Mouse (Mus musculus): Measurements from ENCODE around the gene Fzr1. TPM values are rescaled to one million over a fixed set of nuclear protein-coding genes. Genes with fewer than 3 reads are reported as not detected.
A peak's percentile ranks its signal among the peaks of the same experiment; 100 is the strongest.

Fzr1 gene
- total and polyA plus RNA-seq, 3 experiments: 33.1 to 75.4 (median 44.5) TPM

GRCm38 (mm10) chr10:81356352-81356990 is 21.8 kb downstream of the Fzr1 start:
- peak; percentile 81; the same call in 1 of the 2 replicates for TF ChIP-seq MXI1 (IDR thresholded peaks at IDR 0.05; ENCODE audit: low read depth, low read length)
- peak; percentile 95 for TF ChIP-seq MAX (IDR thresholded peaks at IDR 0.05; ENCODE audit: low read length)
- peak; percentile 53; the same call in 1 of the 2 replicates for TF ChIP-seq SIN3A (IDR thresholded peaks at IDR 0.05; ENCODE audit: low read length)
- peak; percentile 59; the same call in 1 of the 2 replicates for TF ChIP-seq TCF12 (IDR thresholded peaks at IDR 0.05; ENCODE audit: low read depth, low read length)
- no peak for TF ChIP-seq MAZ (IDR thresholded peaks at IDR 0.05; ENCODE audit: low read depth, low read length)
- no peak for TF ChIP-seq JUND (conservative IDR thresholded peaks at IDR 0.05; ENCODE audit: low read depth, low read length)
- 0 out of 2 replicates have a peak, but pooled peaks have one; percentile 36 for TF ChIP-seq TBP (conservative IDR thresholded peaks at IDR 0.05; ENCODE audit: low read depth, low read length)
- 0 out of 2 replicates have a peak, but pooled peaks have one; percentile 39 for TF ChIP-seq ETS1 (conservative IDR thresholded peaks at IDR 0.05; ENCODE audit: low read depth, low read length)
- no peak for TF ChIP-seq RCOR1 (conservative IDR thresholded peaks at IDR 0.05; ENCODE audit: low read depth, low read length)
- TF ChIP-seq POLR2A (IDR thresholded peaks at IDR 0.05; ENCODE audit: low read depth, low read length): peak; percentile 46; the same call in 1 of the 2 replicates
- 0 out of 2 replicates have a peak, but pooled peaks have one; percentile 25 for TF ChIP-seq CHD2 (IDR thresholded peaks at IDR 0.05; ENCODE audit: low read length)
- 0 out of 2 replicates have a peak, but pooled peaks have one; percentile 18 for TF ChIP-seq USF2 (conservative IDR thresholded peaks at IDR 0.05; ENCODE audit: low read depth, low read length)
- TF ChIP-seq USF1 (IDR thresholded peaks at IDR 0.05; ENCODE audit: low read depth, low read length): 0 out of 2 replicates have a peak, but pooled peaks have one; percentile 11
- 0 out of 2 replicates have a peak, but pooled peaks have one; percentile 12 for TF ChIP-seq MEF2A (IDR thresholded peaks at IDR 0.05; ENCODE audit: borderline replicate concordance, low read depth, low read length)
- TF ChIP-seq BHLHE40 (IDR thresholded peaks at IDR 0.05; ENCODE audit: low read depth, low read length): peak; percentile 82
- TF ChIP-seq UBTF (IDR thresholded peaks at IDR 0.05; ENCODE audit: low read depth, low read length): no peak
- TF ChIP-seq NRF1 (IDR thresholded peaks at IDR 0.05; ENCODE audit: low read depth, low read length): peak; percentile 67
- TF ChIP-seq SMC3 (IDR thresholded peaks at IDR 0.05; ENCODE audit: low read depth, low read length): no peak
- TF ChIP-seq MYC (IDR thresholded peaks at IDR 0.05; ENCODE audit: low read depth, low read length): peak; percentile 97
- DNase-seq (ENCODE audit: extremely low read depth): peak; percentile 86
- in situ Hi-C loops (cut with MboI; ENCODE audit: low pct_ligation_motif_present, low pct_unique_long_range_greater_than_20kb, low sequenced_read_pairs) (loop anchor here (10.0 kb wide), 1 partner anchor 162 kb away; no protein-coding TSS in a partner anchor), dilution Hi-C loops (cut with MboI; ENCODE audit: extremely low pct_ligation_motif_present, extremely low pct_unique_long_range_greater_than_20kb, low sequenced_read_pairs) (no loop called here)
- Histone ChIP-seq H3K36me3 (replicated peaks in 1 of 2; ENCODE audit: control insufficient read depth in 1 of 2, insufficient read depth in 1 of 2, low read length in 1 of 2) (peaks cover 7 to 21% of the 10 kb centered on the region in 2 experiments), H3K4me2 (ENCODE audit: insufficient read depth, low read depth, poor library complexity, severe bottlenecking) (peak overlapping the region; percentile 58), H3K9me3 (replicated peaks; ENCODE audit: low read length) (no peaks in the 10 kb centered on the region), H3K27me3 (replicated peaks) (no peaks in the 10 kb centered on the region), H3K4me1 (ENCODE audit: control insufficient read depth in 1 of 2, insufficient read depth in 2 of 2) (peaks cover 22 to 67% of the 10 kb centered on the region in 2 experiments), H3K9ac (ENCODE audit: insufficient read depth, low read depth) (peak overlapping the region; percentile 41), H3K4me3 (replicated peaks in 1 of 3; ENCODE audit: low read depth in 2 of 3, low read length in 2 of 3, poor library complexity in 1 of 3) (peak overlapping the region; percentile 27 to 92 (median 37)), H3K27ac (ENCODE audit: insufficient read depth, low read depth) (peak overlapping the region; percentile 43), H3K79me2 (replicated peaks; ENCODE audit: control insufficient read depth, extremely low read depth, insufficient read depth, poor library complexity, severe bottlenecking) (no peaks in the 10 kb centered on the region; the same call in 1 of the 2 replicates)

- dilution Hi-C loops (cut with MboI; ENCODE audit: extremely low pct_ligation_motif_present, extremely low pct_unique_long_range_greater_than_20kb, low sequenced_read_pairs) (no loop called here), in situ Hi-C loops (cut with MboI; ENCODE audit: low pct_ligation_motif_present, low pct_unique_long_range_greater_than_20kb, low sequenced_read_pairs) (loop anchor here (10.0 kb wide), 1 partner anchor 161 kb away; no protein-coding TSS in a partner anchor)
- Histone ChIP-seq H3K27me3 (replicated peaks) (no peaks in the 10 kb centered on the region), H3K9me3 (replicated peaks; ENCODE audit: low read length) (no peaks in the 10 kb centered on the region), H3K27ac (ENCODE audit: insufficient read depth, low read depth) (no peak overlapping the region), H3K4me3 (replicated peaks in 1 of 3; ENCODE audit: low read depth in 2 of 3, low read length in 2 of 3, poor library complexity in 1 of 3) (no peak overlapping the region), H3K36me3 (replicated peaks in 1 of 2; ENCODE audit: control insufficient read depth in 1 of 2, insufficient read depth in 1 of 2, low read length in 1 of 2) (peaks cover 4 to 12% of the 10 kb centered on the region in 2 experiments), H3K4me2 (ENCODE audit: insufficient read depth, low read depth, poor library complexity, severe bottlenecking) (no peak overlapping the region), H3K9ac (ENCODE audit: insufficient read depth, low read depth) (no peak overlapping the region), H3K79me2 (replicated peaks; ENCODE audit: control insufficient read depth, extremely low read depth, insufficient read depth, poor library complexity, severe bottlenecking) (no peaks in the 10 kb centered on the region; the same call in 1 of the 2 replicates), H3K4me1 (ENCODE audit: control insufficient read depth in 1 of 2, insufficient read depth in 2 of 2) (peaks cover 22 to 65% of the 10 kb centered on the region in 2 experiments)
- TF ChIP-seq JUND (conservative IDR thresholded peaks at IDR 0.05; ENCODE audit: low read depth, low read length) (no peak), RCOR1 (conservative IDR thresholded peaks at IDR 0.05; ENCODE audit: low read depth, low read length) (no peak), SIN3A (IDR thresholded peaks at IDR 0.05; ENCODE audit: low read length) (no peak), ZMIZ1 (IDR thresholded peaks at IDR 0.05; ENCODE audit: low read depth, low read length) (no peak), MAZ (IDR thresholded peaks at IDR 0.05; ENCODE audit: low read depth, low read length) (no peak), E2F4 (IDR thresholded peaks at IDR 0.05; ENCODE audit: insufficient replicate concordance, low read depth, low read length) (no peak), ZKSCAN1 (IDR thresholded peaks at IDR 0.05; ENCODE audit: borderline replicate concordance, low read depth, low read length) (no peak), USF1 (IDR thresholded peaks at IDR 0.05; ENCODE audit: low read depth, low read length) (no peak), UBTF (IDR thresholded peaks at IDR 0.05; ENCODE audit: low read depth, low read length) (no peak), TCF12 (IDR thresholded peaks at IDR 0.05; ENCODE audit: low read depth, low read length) (no peak)
- no peak for DNase-seq (ENCODE audit: extremely low read depth)
These were observed 22.8 kb downstream of the Fzr1 start for GRCm38 (mm10) chr10:81355533-81355932.
